Mouse (Mus musculus) embryo, embryonic 10 days (tissue): ENCODE data around the gene Ccdc57.
"Not testable (repeated sequence)": the region's sequence is repeated elsewhere in the genome, so short reads cannot be mapped to it uniquely, and the experiment has no call there.

Experiments
- DNase-seq: peaks from one replicate; pipeline ENCODE4 v3.0.0-alpha.2; 2015; ENCODE audit warnings: low spot score

The Ccdc57 gene

GRCm38 (mm10) chr11:120784064-120784791, 148.4 kb downstream of the Ccdc57 start, which contains the start of the genes Rfng and Gps1:
TSS of gene Rfng (minus strand) at chr11:120784207.
TSS of gene Gps1 (plus strand) at chr11:120784272.
- peak; percentile 86 for DNase-seq

DNA sequence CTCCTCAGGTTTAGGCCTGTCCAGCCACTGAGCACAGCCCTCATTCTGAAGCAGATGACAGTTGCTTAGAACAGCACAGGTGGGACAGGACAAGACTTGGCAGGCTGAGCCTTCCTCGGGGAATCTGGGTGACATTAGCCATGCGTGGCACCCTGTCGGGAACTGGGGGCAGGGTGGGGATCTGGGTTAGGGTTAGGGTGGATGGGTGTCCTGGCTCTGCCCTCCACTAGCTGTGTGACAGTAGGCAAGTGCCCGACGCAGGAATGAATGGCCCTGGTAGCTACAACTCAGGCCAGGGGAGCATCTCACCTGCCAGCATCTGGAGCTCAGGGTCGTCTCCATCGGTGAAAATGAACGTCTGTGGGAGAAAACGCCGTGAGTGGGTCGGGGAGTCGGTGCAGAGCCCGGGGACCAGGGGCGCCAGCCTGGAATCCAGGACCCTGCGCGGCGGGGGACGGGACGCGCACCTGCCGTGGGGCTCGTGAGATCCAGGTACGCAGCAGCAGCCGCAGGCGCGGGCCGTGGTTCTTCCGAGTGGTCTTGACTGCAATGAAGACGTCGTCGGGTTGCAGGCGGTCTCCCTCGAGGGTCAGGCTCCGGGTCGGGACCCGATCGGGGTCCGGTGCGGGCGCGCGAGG, 149.1 kb downstream of the Ccdc57 start:
- no peak for DNase-seq

GRCm38 (mm10) chr11:120781361-120781760, 151.3 kb downstream of the Ccdc57 start:
- not testable (repeated sequence) for DNase-seq

- no peak for DNase-seq
Measured at GRCm38 (mm10) chr11:120779876-120780275, 152.8 kb downstream of the Ccdc57 start.

DNA sequence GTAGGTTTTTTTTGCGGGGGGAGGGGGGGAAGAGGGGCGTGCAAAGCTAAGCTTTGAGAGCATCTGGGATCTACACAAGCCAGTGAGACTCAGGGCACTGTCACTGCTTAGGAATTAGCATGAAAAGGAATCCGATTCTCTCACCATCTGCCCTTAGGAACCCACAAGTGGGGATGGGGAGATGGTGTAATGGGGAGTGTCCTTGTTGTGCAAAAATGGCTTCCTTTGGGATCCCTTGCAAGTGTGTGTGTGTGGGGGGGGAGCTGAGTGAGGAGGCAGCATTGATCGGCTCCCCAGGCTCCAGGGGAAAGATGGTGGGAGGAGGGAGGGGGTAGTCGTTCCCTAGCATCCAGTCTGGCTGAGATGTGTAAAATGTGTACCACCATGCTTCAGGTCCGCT, 155.5 kb downstream of the Ccdc57 start:
- DNase-seq, result no peak
